Mouse (Mus musculus) megakaryocyte, adult 5-6 weeks (primary cell): Measurements from ENCODE around the gene Rbms3. TPM values are rescaled to one million over a fixed set of nuclear protein-coding genes. Genes with fewer than 3 reads are reported as not detected.

Source experiments
- ATAC-seq: 2 replicates; pipeline ENCODE4 v1.8.0; 2016; ENCODE audit warnings: mild to moderate bottlenecking, inconsistent platforms; ENCODE audit not compliant: poor library complexity, severe bottlenecking
- total RNA-seq, 2 experiments: library from RNA; stranded (forward) in 1 of 2; stranded (reverse) in 1 of 2; fragments of 153-499, 151-499 nt in 1 of 2; fragments of 221-1000, 200-1000 nt in 1 of 2; gene quantifications; 2 replicates each; pipeline versions ENCODE4 v1.2.3 to v1.2.4; 2015 to 2017

Rbms3 gene
- total RNA-seq, 2 experiments from 2014 or later, result 0.04 to 0.25 TPM

DNA sequence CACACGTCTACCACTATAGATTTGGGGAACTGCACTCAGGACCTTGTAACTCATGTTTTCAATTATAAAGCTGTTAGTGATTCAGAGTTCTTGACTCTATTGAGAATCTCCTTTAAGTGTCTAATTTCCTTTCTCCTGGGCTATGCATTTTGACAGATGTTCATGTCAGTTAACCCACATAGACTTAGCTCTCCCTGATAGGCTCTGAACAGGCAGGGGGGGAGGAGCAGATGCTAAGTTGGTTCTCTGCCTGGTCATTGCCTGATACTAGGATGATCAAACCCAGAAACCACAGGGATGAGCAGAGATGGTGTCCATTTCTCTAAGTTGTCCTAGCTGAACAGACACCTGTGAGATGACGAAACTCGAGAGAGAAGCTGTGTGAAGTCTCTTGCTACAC is 707.2 kb downstream of the Rbms3 start:
- no peak for ATAC-seq

DNA sequence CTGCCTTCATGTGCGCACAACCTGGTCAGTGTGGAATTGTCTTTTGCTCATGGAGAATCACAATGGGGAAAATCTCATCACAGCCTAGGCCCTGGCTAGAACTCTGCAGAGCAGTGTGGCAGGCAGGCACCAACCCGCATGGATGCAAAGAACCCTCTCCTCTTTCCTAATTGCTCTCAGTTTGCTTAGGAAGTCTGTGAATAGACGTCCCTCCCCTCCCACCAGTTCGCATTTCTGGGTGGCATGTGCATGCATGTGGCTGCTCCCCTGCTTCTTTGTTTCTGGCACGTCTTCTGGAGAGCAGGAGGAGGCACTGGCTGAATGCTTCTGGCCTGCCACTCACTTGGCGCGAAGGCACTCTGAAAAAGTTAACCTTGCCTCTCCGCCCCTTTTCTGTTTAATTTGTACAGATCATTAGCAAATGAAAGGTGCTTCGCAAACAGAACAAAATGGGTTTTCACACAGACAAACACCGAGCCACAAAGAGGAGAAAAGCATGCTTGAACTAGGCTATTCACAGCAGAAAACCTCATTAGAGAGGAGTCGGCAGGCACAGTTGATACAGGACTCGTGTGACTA is 710.2 kb downstream of the Rbms3 start:
- ATAC-seq, result no peak

DNA sequence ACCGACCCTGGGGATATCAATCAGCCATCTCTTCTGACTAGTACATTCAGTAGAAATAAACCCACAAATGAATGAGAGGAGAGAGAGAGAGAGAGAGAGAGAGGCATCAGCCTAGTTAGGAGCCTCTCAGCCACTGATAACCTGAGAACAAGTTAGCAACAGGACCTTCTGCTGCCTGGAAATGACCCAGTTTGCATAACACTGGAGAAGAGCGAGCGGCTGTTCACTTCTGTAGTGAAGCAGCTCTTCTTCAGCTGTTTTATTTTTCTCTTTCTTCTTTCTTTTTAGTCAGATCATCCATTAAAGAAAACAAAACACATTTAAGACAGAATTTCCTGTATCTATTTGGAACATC is 717.2 kb downstream of the Rbms3 start:
- ATAC-seq, result no peak

GRCm38 (mm10) chr9:116911781-116912492 is 717.8 kb downstream of the Rbms3 start:
- no peak for ATAC-seq

GRCm38 (mm10) chr9:116909511-116909910 is 720.2 kb downstream of the Rbms3 start:
- no peak for ATAC-seq

DNA sequence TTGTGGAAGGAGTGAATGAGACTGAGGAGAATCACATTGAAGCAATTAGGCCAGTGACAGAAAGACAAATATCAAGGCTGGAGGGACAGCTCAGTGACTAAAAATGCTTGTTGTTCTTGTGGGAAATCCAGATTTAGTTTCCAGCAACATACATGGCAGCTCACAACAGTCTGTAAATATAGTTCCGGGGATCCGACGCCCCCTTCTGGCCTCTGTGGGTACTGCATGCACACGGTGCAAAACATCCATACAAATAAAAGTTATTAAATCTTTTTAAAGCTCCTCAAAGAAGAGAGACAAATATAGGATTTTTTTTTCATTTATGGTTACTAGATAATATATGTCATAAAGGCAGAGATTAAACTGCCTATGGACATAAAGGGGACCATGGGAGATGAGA is 722.8 kb downstream of the Rbms3 start:
- ATAC-seq, result no peak

- no peak for ATAC-seq
Observed at GRCm38 (mm10) chr9:116905646-116906045, 724.1 kb downstream of the Rbms3 start.

DNA sequence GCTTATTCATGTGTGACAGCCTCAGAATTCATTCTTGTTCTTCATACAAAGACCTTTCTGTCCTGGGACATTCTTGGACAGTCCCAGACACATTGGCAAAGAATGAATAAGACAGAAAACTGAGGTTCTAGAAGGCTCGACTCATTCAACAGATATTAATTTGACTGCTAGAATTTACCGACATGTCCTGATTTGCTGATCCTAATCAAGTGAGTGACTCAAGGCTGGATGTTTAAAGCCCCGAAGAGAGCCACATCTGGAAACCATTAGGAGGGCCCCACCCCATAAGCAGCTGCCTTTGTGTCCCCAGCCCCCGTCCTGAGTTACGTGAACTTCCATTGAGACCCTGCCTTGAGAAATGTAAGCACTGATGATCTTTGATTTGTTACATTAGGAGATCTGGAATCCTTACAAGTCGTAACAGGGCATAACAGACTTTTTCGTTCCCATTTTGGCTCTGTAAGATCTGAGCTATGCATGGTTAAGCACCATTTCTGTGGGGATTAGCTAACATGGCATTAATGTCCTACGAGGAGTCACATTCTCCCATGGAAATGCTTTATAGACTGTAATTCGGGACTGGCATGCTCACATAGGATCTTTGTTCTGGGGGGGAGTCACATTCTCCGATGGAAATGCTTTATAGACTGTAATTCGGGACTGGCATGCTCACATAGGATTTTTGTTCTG is 726.3 kb downstream of the Rbms3 start:
- ATAC-seq, result no peak

DNA sequence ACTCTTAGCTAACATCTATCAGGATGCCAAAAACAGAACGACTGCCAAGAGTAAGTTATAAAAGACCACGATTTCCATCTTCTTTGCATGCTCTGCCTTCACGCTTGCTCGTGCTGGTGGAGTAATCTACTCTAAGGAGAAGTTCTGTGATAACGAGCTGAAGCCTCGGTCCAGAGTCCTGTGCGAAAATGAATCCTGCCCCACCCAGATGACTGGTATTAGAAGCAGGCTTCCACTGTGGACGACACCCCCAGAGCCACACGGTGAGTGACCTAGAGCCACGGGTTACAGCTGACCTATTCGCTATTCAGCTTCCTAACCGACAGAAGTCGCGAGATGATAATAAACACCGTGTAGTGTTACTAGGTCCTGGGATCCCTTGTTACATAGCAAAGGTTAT is 730.3 kb downstream of the Rbms3 start:
- ATAC-seq, result no peak

DNA sequence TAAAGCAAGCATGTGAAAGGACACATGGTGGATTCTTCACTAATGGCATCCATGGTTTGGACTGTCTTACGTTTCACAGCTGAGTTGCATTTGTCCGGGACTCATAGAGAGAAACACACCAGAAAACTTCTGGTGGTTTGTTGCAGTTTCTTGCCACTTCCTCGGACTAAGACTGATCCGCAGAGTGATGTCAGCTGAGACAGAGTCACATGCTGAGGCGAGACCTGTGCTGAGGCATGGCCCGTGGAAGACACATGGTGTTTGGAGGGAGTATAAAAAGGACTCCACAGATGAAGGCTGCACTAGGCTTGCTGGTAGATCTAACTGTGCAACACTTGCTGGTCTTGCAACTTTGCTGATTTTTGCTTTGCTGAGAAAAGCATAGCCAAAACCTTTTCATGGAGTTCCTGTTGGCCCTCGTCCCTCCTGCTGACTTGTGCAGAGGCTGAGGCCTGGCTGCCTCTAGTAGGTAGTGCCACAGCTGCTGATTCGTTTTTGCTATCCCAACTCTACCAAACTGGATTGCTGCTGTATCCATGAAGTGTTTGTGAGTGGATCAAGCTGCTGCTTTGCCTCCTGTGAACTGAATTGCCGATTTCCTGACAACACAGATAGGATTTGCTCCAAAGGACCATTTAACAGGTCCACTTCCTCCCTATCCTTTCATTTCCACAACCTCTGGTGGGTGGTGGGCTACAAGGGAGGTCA is 742.6 kb downstream of the Rbms3 start:
- ATAC-seq, result no peak

DNA sequence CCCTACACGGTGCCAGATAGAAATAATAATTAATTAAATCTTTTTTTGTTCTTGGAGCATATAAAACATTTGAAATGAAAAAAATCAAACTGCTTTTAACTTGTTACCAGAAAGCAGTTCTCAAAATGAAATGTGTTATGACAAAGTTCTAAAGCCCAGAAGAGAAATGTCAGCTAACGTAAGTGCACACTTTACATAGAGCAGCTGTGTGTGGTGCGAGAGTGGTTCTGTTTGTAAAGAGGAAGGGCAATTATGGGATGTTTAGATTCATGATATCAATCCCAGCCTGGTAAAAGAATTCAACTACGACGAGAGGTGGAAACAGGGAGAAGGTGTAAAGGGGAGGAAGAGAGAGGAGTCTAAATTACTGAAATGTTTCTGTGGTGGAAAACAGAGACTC is 744.1 kb downstream of the Rbms3 start:
- no peak for ATAC-seq

- no peak for ATAC-seq
Observed at GRCm38 (mm10) chr9:116880503-116880902, 749.2 kb downstream of the Rbms3 start.

DNA sequence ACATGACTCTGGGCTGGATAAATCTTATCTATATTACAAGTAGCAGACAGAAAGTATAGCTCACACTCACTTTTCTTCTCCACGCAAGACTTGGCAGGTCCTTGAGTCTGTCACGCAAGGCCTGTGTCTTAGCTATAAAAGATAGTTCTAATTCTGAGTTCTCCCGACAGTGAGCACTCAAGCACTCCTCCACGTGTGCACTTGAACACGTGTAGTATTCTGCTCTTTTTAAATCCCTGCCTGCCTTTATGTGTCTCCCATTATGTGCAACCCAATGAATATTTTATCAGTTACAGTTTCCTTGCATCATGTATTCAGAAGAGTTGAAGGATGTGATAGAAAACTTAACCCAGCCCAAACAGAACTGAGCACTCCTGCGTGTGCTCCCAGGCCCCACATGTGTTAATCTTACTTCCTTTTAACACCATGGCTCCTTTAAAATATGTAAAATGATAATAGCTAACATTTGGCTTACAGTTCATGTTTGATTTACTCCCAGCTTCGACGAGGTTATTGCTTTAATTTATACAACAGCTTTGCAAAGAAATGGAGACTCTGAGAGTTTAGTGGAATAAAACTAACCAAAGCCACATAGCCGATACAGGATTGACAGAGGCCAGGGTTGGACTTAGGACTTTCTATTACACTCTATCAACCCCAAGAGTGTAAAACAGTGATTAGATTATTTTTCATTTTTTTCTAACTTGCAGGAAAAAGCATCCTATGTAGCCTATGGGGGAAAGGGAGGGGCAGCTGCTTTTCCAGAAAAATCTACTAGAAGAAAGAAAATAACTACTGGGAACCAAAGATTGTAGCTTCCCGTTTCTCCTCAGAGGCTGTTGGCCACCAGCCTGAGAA is 749.9 kb downstream of the Rbms3 start:
- ATAC-seq, result no peak

GRCm38 (mm10) chr9:116876786-116877185 is 752.9 kb downstream of the Rbms3 start:
- ATAC-seq, result no peak

- ATAC-seq, result no peak
Observed at GRCm38 (mm10) chr9:116873976-116874320, 755.8 kb downstream of the Rbms3 start.

DNA sequence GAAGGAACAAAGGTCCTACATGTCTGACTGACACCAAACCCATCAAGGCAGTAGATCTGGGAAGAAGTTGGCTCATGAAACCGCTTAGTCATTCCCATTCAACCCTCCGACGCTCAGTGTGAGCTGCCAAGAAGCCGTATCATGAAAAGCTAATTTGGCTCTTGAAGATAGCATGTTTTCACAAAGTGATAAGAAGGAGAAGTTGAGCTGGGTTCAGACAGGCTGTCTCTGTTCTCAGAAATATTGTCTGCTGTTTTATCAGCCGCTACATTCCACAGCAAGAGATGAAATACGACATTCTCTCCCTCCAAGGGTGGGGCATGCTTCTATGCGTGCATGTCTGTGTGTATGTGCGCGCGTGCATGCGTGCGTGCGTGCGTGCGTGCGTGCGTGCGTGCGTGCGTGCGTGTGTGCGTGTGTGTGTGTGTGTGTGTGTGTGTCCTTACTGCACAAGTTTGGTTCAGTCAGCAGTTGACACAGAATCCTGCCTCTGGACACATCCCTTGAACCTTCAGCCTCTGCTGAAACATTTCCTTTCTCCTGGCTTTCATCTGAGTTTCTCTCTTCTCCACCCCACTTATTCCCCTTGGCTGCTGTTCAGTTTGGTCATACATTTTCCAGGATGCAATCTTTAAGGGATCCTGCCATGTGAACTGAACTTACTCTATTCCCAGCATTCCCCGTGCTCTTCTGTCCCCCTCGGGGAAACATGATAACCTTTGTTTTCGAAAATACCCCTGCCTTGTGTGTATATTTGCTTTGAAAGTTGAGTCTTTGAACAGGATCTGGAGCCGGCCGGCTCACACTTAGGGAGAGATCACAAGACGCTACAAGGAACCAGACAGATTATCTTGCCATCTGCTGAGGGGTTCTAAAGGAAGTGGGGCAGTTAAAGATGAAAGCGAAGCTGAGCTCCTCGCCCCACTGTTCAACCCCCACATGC is 756.4 kb downstream of the Rbms3 start:
- ATAC-seq, result peak; percentile 63

- no peak for ATAC-seq
Observed at GRCm38 (mm10) chr9:116872346-116872745, 757.4 kb downstream of the Rbms3 start.

GRCm38 (mm10) chr9:116871576-116871975 is 758.1 kb downstream of the Rbms3 start:
- ATAC-seq, result no peak

- ATAC-seq, result no peak
Observed at GRCm38 (mm10) chr9:116866060-116866459, 763.7 kb downstream of the Rbms3 start.

GRCm38 (mm10) chr9:116863626-116864025 is 766.1 kb downstream of the Rbms3 start:
- no peak for ATAC-seq
